In genomic region chr16:52292440-52293048, GRCm38 (mm10) we compare ENCODE assay signal across 29 mouse cellular contexts.
DNase-seq lines count a peak whose midpoint lies in the region; TF ChIP-seq lines count a peak whose summit lies in the region.
"Had no signal": no experiment of that assay in that cellular context is flagged by ENCODE, and none has a peak within 500 bp of the region (broad histone marks: within the 10 kb centered on the region; RNA-seq: fewer than 3 reads in every experiment).

No protein-coding gene starts in this region.

- no peak overlapping the region for H3K4me3 ChIP-seq in C2C12 (ENCODE audit: insufficient read depth, poor library complexity, severe bottlenecking)
- H3K4me3 ChIP-seq: embryonic facial prominence, embryonic 13.5 days; erythroblast, embryonic 14.5 days; forebrain, embryonic 12.5 days; hindbrain, embryonic 10.5 days; hindbrain, embryonic 15.5 days; intestine, embryonic 15.5 days; midbrain, embryonic 10.5 days; neural tube, embryonic 12.5 days; stomach, embryonic 15.5 days had no signal

- H3K36me3 ChIP-seq in C2C12 (ENCODE audit: control insufficient read depth, insufficient read depth): peaks cover 57% of the 10 kb centered on the region
- H3K36me3 ChIP-seq: forebrain, embryonic 12.5 days; G1E; hindbrain, embryonic 10.5 days; intestine, embryonic 15.5 days; midbrain, embryonic 10.5 days; neural tube, embryonic 12.5 days had no signal

- H3K79me3 ChIP-seq in C2C12 (ENCODE audit: low read depth): no peaks in the 10 kb centered on the region

- no peaks in the 10 kb centered on the region for H3K79me2 ChIP-seq in C2C12 (ENCODE audit: control insufficient read depth, insufficient read depth)

- TF ChIP-seq CTCF in C2C12 (IDR thresholded peaks at IDR 0.05; ENCODE audit: control insufficient read depth, insufficient read depth, insufficient read length): no peak

- H3ac ChIP-seq in C2C12 (ENCODE audit: control insufficient read depth, insufficient read length, low read depth): no peak overlapping the region

- peak; percentile 89 for DNase-seq in 3T3-L1 (ENCODE audit: low read depth, low spot score)
- peak; percentile 59 for DNase-seq in NIH3T3 (ENCODE audit: low read depth)
- peak; percentile 18 for DNase-seq in induced T-regulatory cell, adult 2 months (ENCODE audit: low read depth)
- DNase-seq in left cerebral cortex, adult 11 months (ENCODE audit: low spot score): no peak
- DNase-seq in layer of hippocampus, adult 18-20 months (ENCODE audit: low spot score in 2 of 2): no peak
- DNase-seq in layer of hippocampus, postnatal 25 days (ENCODE audit: extremely low spot score in 1 of 2, low spot score in 1 of 2): no peak
- no peak for DNase-seq in cerebellum, postnatal 4 days (ENCODE audit: low spot score in 2 of 2)
- DNase-seq: adrenal gland, postnatal 10 days; cerebellum, adult 11 months; cerebellum, adult 9-10 months; gastrocnemius, postnatal 10 days; heart, postnatal 14 days; kidney, postnatal 14 days; layer of hippocampus, postnatal 36 days; liver; lung, adult 2 months; lung, postnatal 10 days; right cerebral cortex, adult 18-20 months had no signal

- H3K27me3 ChIP-seq in C2C12 (ENCODE audit: control insufficient read depth, insufficient read depth, insufficient read length): no peaks in the 10 kb centered on the region
- H3K27me3 ChIP-seq: embryonic facial prominence, embryonic 13.5 days; forebrain, embryonic 12.5 days; hindbrain, embryonic 15.5 days; intestine, embryonic 15.5 days; neural tube, embryonic 12.5 days; stomach, embryonic 15.5 days had no signal

TF ChIP-seq in C2C12, 6 proteins besides CTCF, POLR2A, EP300 and RAD21:
- peak; percentile 91 for TF ChIP-seq FOSL1 (IDR thresholded peaks at IDR 0.05; ENCODE audit: insufficient read depth, low read length, poor library complexity, severe bottlenecking)
- TF ChIP-seq MYOG (IDR thresholded peaks at IDR 0.05; ENCODE audit: control insufficient read depth, extremely low read depth, insufficient read length): no peak
- TF ChIP-seq USF1 (IDR thresholded peaks at IDR 0.05; ENCODE audit: low read depth): no peak
- TF ChIP-seq CEBPB (IDR thresholded peaks at IDR 0.05; ENCODE audit: low read depth): no peak
- no peak for TF ChIP-seq MYOD1 (IDR thresholded peaks at IDR 0.05; ENCODE audit: control insufficient read depth, insufficient read length, low read depth)
TF ChIP-seq in C2C12: peak in this region for 1.

Comparison
In these comparisons a context has a peak if more than half of its experiments do, and no peak if none do; other contexts are left out.
1. DNase-seq: peak in 3T3-L1 (single experiment), NIH3T3 (single experiment) and induced T-regulatory cell, adult 2 months (single experiment); none in left cerebral cortex, adult 11 months (single experiment), layer of hippocampus, adult 18-20 months (0 of 2), layer of hippocampus, postnatal 25 days (0 of 2) and cerebellum, postnatal 4 days (0 of 2).